Mouse (Mus musculus): ENCODE measurements around the gene Tef.

GRCm38 (mm10) chr15:81824832-81825231 is 22.6 kb downstream of the Tef start:
- TF ChIP-seq CTCF (IDR thresholded peaks at IDR 0.05; ENCODE audit: low read depth, low read length) (no peak), GATA1 (IDR thresholded peaks at IDR 0.05; ENCODE audit: borderline replicate concordance, low read length) (no peak), POLR2AphosphoS5 (IDR thresholded peaks at IDR 0.05; ENCODE audit: insufficient replicate concordance, low read depth, low read length) (no peak)
